In genomic region chr12:73040563-73041255, GRCm38 (mm10) we compare ENCODE assay signal across 10 mouse cellular contexts. TPM values are rescaled to one million over a fixed set of nuclear protein-coding genes. Genes with fewer than 3 reads are reported as not detected.
DNase-seq lines count a peak whose midpoint lies in the region; ATAC-seq lines count a peak whose summit lies in the region.
"Had no signal": no experiment of that assay in that cellular context is flagged by ENCODE, and none has a peak within 500 bp of the region (broad histone marks: within the 10 kb centered on the region; RNA-seq: fewer than 3 reads in every experiment).

No protein-coding gene starts in this region.

- no peaks in the 10 kb centered on the region for H3K36me3 ChIP-seq in hindbrain, embryonic 11.5 days (ENCODE audit: control insufficient read depth, insufficient read depth, low read length)
- H3K36me3 ChIP-seq in hindbrain, embryonic 16.5 days (ENCODE audit: control insufficient read depth, insufficient read depth, low read length): no peaks in the 10 kb centered on the region
- H3K36me3 ChIP-seq in limb, embryonic 13.5 days: 0 out of 2 replicates have a peak, but pooled peaks cover 4% of the 10 kb centered on the region

- H3K4me2 ChIP-seq in hindbrain, embryonic 11.5 days (replicated peaks; ENCODE audit: low read depth, low read length): peak overlapping the region; percentile 26
- no peak overlapping the region for H3K4me2 ChIP-seq in hindbrain, embryonic 16.5 days (ENCODE audit: low read length)
- peak overlapping the region; percentile 62 for H3K4me2 ChIP-seq in limb, embryonic 13.5 days (replicated peaks)

- WGBS in hindbrain, embryonic 11.5 days: under 1% methylated on average over 27 of the region's 27 CpGs
- WGBS in hindbrain, embryonic 16.5 days: 2% methylated on average over 27 of the region's 27 CpGs
- WGBS in limb, embryonic 13.5 days: 2% methylated on average over 27 of the region's 27 CpGs

- no peaks in the 10 kb centered on the region for H3K9me3 ChIP-seq in hindbrain, embryonic 11.5 days (ENCODE audit: control insufficient read depth, low read length)
- no peaks in the 10 kb centered on the region; the same call in 1 of the 2 replicates for H3K9me3 ChIP-seq in hindbrain, embryonic 16.5 days (ENCODE audit: control insufficient read depth, low read length)
- H3K9me3 ChIP-seq in limb, embryonic 13.5 days: no peaks in the 10 kb centered on the region

- peak overlapping the region; percentile 33; the same call in 1 of the 2 replicates for H3K9ac ChIP-seq in hindbrain, embryonic 11.5 days (ENCODE audit: low read depth, low read length)
- H3K9ac ChIP-seq in hindbrain, embryonic 16.5 days (ENCODE audit: low read depth, low read length): no peak overlapping the region
- peak overlapping the region; percentile 70 for H3K9ac ChIP-seq in limb, embryonic 13.5 days

- 0 out of 2 replicates have a peak, but pooled peaks cover 4% of the 10 kb centered on the region for H3K4me1 ChIP-seq in hindbrain, embryonic 11.5 days (replicated peaks; ENCODE audit: control insufficient read depth, insufficient read depth, low read length)
- peaks cover 5% of the 10 kb centered on the region for H3K4me1 ChIP-seq in hindbrain, embryonic 16.5 days (ENCODE audit: control insufficient read depth, insufficient read depth, low read depth, low read length)
- H3K4me1 ChIP-seq in limb, embryonic 13.5 days: peaks cover 39% of the 10 kb centered on the region

- peak; percentile 14 to 45 for DNase-seq in cerebellum, postnatal 10 days
- no peak for DNase-seq in cerebellum, postnatal 4 days (ENCODE audit: low spot score in 2 of 2)
- peak; percentile 61 for DNase-seq in hindbrain, embryonic 11.5 days (ENCODE audit: low spot score)
- DNase-seq in embryo, embryonic 11 days: peak; percentile 58
- DNase-seq in left cerebral cortex, adult 11 months (ENCODE audit: low spot score): no peak
- DNase-seq: kidney, postnatal 14 days had no signal

- peak overlapping the region; percentile 24 for H3K27ac ChIP-seq in hindbrain, embryonic 11.5 days (ENCODE audit: low read depth, low read length)
- H3K27ac ChIP-seq in hindbrain, embryonic 16.5 days (ENCODE audit: low read depth, low read length): no peak overlapping the region
- peak overlapping the region; percentile 45; the same call in 1 of the 2 replicates for H3K27ac ChIP-seq in limb, embryonic 13.5 days

- no peak for ATAC-seq in hindbrain, embryonic 11.5 days (ENCODE audit: low FRiP score)
- ATAC-seq in hindbrain, embryonic 16.5 days: no peak
- no peak for ATAC-seq in limb, embryonic 13.5 days (ENCODE audit: low FRiP score, low read depth)
- ATAC-seq in CD4-positive, CD25-positive, alpha-beta regulatory T cell, adult 4 months: no peak

- peaks cover 81% of the 10 kb centered on the region for H3K27me3 ChIP-seq in hindbrain, embryonic 11.5 days (ENCODE audit: control insufficient read depth, insufficient read depth, low read length)
- H3K27me3 ChIP-seq in hindbrain, embryonic 16.5 days (replicated peaks; ENCODE audit: control insufficient read depth, insufficient read depth, low read length): peaks cover 71% of the 10 kb centered on the region
- peaks cover 62% of the 10 kb centered on the region for H3K27me3 ChIP-seq in limb, embryonic 13.5 days

- H3K4me3 ChIP-seq in hindbrain, embryonic 11.5 days (ENCODE audit: low read depth, low read length): peak overlapping the region; percentile 27
- no peak overlapping the region for H3K4me3 ChIP-seq in hindbrain, embryonic 16.5 days (ENCODE audit: low read length)
- peak overlapping the region; percentile 77 for H3K4me3 ChIP-seq in limb, embryonic 13.5 days

RNA-seq across cellular contexts. Expression of gene Six1, which starts 13.0 kb away (rescaled TPM):
- polyA plus RNA-seq in hindbrain, embryonic 11.5 days (2014; fragmentation: Nextera tagmentation; extraction: Ambion mirVana): 24.6 and 28.8 TPM in 2 replicates
- polyA plus RNA-seq in hindbrain, embryonic 16.5 days (2015; fragmentation: Nextera tagmentation; extraction: Ambion mirVana): 0.58 and 1.5 TPM in 2 replicates
- 47.0 and 50.0 TPM in 2 replicates for polyA plus RNA-seq in limb, embryonic 13.5 days (2015; fragmentation: Nextera tagmentation; extraction: Ambion mirVana)
- not detected for polyA plus RNA-seq in CD4-positive, CD25-positive, alpha-beta regulatory T cell, adult 4 months (2017; shearing (Covaris generic))
- polyA plus RNA-seq: liver, adult 2 months had no signal

Comparison
In these comparisons a context has a peak if more than half of its experiments do, and no peak if none do; other contexts are left out.
1. DNase-seq: peak in cerebellum, postnatal 10 days (2 of 2), hindbrain, embryonic 11.5 days (single experiment) and embryo, embryonic 11 days (single experiment); none in cerebellum, postnatal 4 days (0 of 2) and left cerebral cortex, adult 11 months (single experiment).
2. RNA of gene Six1, which starts 13.0 kb away (polyA plus RNA-seq): 47.0 to 50.0 TPM in limb, embryonic 13.5 days and 24.6 to 28.8 TPM in hindbrain, embryonic 11.5 days; 0.58 to 1.5 TPM in hindbrain, embryonic 16.5 days and not detected in CD4-positive, CD25-positive, alpha-beta regulatory T cell, adult 4 months; every median in the first group is over 10 times any median in the second.